Mouse (Mus musculus) common myeloid progenitor, adult 5-6 weeks (primary cell): ENCODE measurements at regions not wholly inside any gene's neighbourhood (a gene's known extent, or its start where the extent isn't known, plus 50 kb on each side); places are given as distances from the start of the nearest gene placed in this dataset.

Source experiments
- ATAC-seq: replicated peaks from 2 replicates; pipeline ENCODE4 v1.8.0; 2016; ENCODE audit warnings: low read depth, mild to moderate bottlenecking, moderate TSS enrichment, inconsistent platforms; ENCODE audit not compliant: poor library complexity, severe bottlenecking

DNA sequence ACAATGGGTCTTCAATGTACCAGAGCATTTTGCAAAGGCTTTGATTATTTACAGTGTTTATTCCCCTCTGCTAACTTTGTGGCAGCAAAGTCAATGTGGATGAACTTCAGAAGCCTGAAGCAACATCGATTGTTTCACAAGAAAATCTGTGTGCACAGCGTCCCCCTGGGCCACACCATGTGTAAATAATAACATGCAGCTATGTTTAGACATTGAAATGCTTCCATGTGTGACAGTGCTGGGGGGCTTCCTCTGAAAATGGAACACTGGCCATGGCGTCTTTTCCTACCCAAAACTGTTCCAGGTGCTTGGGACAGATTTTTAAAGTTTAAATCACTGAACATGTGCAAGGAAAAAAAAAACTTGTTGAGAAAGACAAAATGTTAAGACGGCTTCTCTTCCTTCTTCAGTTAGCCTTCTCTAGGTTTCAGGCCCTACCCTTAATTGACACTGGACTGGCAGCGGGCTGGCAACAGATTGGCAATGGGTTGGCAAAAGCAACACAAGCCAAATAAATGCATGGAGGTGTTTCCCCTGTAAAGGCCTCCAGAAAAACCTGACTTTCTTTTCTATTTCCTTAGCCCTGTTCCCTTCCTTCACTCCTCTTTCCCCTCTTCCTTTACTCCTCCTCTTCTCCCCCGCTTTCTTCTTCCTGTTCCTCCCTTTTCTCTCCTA is 715.0 kb downstream of the Tns3 start:
- no peak for ATAC-seq

DNA sequence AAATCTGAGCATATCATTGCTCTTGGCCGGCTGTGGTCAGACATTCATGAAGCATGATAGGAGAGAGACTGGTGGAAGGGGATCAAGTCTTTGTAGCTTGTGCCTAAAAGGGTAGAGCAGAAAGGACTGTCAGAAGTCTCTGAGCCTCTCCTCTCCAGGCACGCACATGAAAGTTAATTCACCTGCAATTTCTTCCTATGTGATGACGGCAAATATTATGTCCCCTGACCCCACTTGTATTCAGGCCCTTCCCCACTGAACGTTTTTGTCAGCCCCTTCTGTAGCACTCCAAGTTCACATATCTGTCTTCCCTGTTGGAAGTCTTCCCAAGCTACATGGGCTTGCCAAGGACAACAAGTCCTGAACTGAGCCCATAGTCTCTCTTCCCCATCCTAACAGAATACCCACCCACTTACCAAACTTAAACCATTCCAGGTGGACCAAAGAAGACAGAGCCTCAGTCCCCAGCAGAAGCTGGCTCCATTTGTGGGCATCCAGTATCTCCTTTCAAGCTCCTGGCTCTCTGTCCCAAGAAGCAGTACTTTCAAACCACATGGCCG is 719.3 kb downstream of the Tns3 start:
- ATAC-seq, result no peak

DNA sequence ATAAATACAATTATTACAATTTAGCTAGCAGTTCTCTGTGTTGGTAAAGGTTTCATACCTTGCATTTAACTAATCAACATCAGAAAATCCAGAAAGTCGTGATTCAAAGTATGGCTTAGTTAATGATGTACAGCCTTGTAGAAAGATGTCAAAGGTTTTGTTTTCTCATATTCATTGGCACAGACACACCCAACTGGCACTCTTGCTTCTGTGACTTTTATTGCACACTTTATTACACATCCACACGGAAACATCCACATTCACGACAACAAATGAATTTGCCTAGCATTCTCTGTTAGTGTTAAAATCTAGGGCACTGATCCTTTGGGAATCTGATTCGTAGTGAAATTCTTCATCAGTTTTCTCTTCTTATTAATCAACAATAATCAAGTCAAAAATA is 720.0 kb downstream of the Tns3 start:
- no peak for ATAC-seq

DNA sequence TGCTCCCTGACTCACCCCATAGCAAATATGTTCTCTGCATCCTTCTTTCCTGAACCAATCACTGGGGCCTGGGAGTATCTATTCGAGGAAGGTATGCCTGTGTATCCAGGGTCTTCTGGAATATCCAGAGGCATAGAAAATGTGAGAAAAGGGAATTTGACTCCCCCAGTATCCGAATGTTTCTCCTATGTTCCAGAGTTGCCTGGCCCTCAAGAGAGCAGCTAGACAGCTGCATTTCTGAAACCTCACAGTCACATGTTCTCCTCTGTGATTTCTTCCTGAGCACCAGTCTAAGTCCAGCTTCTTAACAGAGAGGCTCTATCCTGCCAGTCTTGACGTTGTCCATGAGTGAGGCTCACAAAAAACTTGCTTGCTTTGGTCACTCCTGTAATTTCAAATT is 719.9 kb upstream of the Igfbp3 start:
- no peak for ATAC-seq

- ATAC-seq, result no peak
These were observed 718.9 kb upstream of the Igfbp3 start for GRCm38 (mm10) chr11:7932638-7933037.

DNA sequence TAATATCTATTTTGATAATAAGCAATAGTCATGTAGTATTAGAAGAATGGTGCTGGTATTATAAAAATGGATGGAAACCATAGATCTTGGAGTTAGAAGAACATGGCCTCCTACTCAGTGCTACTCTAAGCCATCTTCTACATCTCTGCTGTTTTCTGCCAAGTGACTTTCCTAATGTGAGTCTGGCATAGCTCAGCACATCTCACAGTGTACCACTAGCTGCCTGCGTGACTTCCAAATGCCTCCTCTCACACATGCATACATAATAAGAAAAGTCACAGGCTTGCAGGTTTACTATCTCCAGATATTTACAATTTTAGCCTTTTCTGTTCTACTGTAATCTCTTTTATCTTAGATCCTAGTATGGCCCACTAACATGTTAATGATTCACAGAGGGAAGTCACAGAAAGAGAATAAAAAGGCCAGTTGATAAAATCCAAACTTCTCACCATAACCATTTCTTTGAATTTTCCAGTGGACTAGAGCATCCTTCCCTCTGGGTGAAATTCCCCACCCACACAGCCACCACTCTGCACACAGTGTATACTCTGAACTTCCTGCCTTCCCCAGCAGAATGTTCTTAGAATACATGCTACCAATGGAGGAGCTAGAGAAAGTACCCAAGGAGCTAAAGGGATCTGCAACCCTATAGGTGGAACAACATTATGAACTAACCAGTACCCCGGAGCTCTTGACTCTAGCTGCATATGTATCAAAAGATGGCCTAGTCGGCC is 717.5 kb upstream of the Igfbp3 start:
- no peak for ATAC-seq

DNA sequence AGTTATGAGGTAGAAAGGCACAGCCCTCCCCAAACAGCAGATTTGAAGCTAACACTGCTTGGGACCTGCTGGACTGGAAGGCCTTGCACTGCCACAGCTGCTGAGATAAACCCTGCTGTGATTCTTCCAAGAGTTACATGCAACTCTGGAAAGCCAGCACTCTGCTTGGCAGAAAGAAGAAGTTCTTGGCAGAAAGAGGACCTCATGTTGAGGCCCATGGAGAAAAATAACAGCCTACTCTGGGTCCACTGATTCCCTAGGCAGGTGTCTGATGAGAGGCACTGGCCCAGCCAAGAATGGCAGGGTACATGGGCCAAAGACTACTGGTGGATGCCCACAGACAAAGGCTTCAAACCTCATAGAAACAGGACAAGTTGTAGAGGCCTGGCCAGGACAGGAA is 714.0 kb upstream of the Igfbp3 start:
- ATAC-seq, result no peak

DNA sequence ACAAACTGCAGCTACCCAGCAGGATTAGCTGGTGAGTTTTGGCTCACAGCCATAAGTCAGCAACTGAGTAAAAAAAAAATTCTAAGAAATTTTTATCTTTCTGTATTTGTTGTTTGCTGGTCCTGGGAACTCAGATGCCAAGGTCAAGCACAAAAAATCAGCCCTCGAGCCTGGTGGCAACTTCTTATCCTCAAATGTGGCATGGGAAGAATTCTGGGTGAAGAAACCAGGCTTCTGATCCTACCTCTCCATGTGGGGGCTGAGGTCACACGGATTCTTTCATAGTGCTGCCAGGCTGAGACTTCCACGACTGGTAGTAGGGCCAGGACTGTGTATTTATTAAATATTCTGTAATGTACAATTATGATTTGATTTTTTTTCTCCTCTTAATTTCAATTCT is 698.3 kb upstream of the Igfbp3 start:
- no peak for ATAC-seq

GRCm38 (mm10) chr11:7900266-7900665 is 686.5 kb upstream of the Igfbp3 start:
- ATAC-seq, result no peak

GRCm38 (mm10) chr11:7898204-7898603 is 684.5 kb upstream of the Igfbp3 start:
- ATAC-seq, result no peak

- ATAC-seq, result no peak
These were observed 666.8 kb upstream of the Igfbp3 start for GRCm38 (mm10) chr11:7880506-7880905.

DNA sequence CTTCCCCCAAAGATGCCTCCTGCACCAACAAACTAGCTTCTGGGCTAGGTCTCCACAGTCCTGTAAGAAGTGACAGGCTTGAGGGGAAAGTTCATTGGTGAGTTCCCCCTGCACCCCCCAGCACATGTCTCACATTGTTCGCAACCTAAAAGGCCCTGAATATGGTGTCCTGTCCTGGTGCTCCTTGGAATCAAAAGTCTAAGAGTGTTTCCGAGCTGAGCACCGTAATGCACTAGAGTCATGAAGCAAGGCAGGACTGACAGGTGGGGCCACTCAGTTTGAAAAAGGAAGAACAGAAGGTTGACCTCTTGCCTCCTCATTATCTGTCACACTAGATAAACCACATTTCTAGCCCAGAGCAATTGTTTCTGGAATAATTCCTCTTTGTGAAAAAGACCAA is 650.4 kb upstream of the Igfbp3 start:
- ATAC-seq, result no peak

DNA sequence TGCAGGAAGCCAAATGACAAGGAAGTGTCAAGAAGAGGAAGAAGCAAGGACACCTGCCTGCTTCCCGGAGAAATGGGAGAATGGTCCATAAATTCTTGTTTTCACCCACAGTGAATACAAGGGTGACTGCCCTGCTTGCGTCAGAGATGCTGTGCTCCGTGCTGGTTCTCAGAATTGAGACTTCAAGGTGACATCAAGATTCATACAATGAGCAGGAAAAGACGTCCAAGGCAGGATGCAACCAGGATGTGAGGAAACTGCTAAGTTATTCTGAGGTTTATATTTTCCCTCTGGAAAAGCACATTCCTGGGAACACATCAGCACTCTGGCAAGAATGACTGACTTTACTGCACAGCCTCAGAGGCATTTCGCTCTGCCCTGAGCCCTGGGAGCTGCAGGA is 650.0 kb upstream of the Igfbp3 start:
- ATAC-seq, result no peak

DNA sequence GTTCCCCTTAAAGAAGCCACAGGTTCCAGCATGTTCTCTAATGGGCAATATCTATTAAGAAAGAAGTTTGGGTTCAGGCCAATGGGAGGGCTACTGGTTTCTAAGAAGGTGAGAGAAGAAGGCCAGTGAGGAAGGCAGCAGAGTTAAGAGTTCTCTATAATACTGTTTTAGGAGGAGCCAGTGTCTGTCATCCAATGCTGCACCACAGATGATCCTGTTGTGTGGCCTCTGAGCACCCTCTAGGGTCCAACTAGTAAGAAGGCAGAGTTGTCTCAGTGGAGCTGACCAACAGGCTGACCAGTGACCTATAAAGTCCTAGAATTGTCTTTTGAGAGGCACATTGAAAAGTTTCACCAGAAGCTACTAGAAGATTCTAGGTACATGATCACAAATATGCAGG is 648.8 kb upstream of the Igfbp3 start:
- no peak for ATAC-seq

DNA sequence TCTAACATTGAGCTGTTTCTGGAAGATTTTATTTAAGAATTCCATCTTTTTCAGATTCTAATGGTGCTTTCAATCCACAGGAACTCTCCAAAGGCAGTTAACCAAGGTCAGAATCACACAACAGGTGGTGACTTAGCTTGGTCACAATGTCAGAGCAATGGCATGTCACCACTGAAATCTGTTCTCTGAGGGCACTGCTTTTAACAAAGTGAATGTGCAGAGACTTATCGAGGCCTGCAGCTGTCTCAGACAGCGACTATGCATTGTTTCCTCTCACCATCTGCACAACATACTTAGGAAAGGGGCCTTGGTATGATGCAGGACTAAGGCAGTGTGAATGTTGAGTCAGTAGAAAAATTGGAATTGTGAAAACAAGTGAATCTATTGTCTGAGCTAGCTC is 638.9 kb upstream of the Igfbp3 start:
- no peak for ATAC-seq

DNA sequence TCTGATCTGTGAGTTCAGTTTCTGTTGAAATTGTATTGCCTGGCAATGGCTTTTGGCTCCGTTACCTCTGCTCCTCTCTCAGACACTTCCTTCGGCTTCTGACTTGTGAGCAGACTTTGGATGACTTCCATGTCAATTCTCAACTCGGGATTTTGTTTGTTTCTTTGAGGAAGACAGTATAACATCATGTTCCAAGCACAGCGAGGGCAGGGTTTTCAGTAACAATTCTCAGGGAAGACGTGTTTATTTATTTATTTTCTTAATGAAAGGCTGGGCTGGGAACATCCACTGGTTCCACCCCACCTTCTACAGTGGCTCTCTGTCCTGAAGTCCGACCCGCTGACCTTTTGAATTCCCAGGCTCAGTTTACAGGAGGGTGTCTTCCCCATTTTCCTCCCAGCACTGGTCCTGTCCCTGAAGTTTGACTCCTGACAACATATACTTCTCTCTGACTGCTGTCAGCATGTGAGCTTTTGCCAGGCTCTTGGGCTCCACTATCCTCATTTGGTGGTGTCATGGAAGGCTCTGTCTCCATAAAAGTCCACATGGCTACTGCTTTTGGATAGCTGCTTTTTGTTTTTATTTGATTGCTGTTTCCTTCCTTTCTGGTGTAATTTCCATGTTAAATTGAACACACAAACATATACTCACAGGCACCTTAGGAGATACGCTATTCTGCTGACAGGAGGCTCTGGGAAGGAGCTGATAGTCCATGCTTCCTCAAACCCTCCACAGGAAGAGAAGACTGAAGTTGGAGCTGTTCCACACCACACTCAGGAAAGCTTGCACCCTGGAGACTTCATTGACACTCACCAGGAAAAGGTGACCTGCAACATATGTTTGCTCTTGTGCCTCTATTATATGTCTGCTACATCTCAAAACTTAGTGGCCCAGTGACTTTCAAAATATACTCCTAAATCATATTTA is 624.9 kb upstream of the Igfbp3 start:
- ATAC-seq, result no peak

- ATAC-seq, result no peak
These were observed 623.8 kb upstream of the Igfbp3 start for GRCm38 (mm10) chr11:7837486-7837885.

DNA sequence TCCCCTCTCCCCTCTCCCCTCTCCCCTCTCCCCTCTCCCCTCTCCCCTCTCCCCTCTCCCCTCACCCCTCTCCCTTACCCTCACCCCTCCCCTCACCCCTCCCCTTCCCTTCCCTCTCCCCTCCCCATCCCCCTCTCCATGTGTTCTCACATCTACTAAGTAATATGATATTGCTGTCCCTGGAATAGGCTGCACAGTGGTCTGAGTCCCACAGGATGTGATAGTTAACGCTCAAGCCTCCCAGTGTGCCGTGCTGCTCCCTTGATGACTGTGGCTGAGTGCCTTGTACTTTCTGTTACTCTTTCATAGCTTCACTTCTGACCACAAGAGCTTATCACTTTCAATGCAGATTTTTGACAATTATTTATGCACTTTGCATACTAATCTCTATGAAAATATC is 620.4 kb upstream of the Igfbp3 start:
- ATAC-seq, result no peak

DNA sequence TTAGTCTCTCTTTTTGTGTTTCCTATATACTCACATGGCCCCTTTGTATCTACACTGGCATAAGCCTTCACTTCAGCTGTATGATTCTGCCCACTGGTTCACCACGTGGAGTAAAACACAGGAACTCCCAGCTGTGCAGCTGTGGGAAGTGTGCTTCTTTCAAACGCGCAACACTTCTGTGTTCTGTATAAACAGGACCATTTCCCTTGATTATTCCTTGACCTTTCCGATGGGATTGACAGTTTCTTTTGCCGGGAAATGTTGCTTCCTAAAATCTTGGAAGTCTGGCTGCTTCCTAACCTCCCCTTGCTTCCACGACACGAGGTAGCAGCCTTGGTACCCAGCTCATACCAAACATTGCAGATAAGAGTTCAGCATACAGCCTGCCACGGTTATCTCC is 618.7 kb upstream of the Igfbp3 start:
- no peak for ATAC-seq

GRCm38 (mm10) chr11:7829770-7830169 is 616.0 kb upstream of the Igfbp3 start:
- ATAC-seq, result no peak

- ATAC-seq, result no peak
These were observed 614.3 kb upstream of the Igfbp3 start for GRCm38 (mm10) chr11:7828001-7828400.
